Mouse (Mus musculus): ENCODE measurements at regions not wholly inside any gene's neighbourhood (a gene's known extent, or its start where the extent isn't known, plus 50 kb on each side); places are given as distances from the start of the nearest gene placed in this dataset.

- TF ChIP-seq GATA1 (IDR thresholded peaks at IDR 0.05; ENCODE audit: borderline replicate concordance, low read length): no peak
- no peak for TF ChIP-seq CTCF (IDR thresholded peaks at IDR 0.05; ENCODE audit: low read depth, low read length)
- TF ChIP-seq POLR2AphosphoS5 (IDR thresholded peaks at IDR 0.05; ENCODE audit: insufficient replicate concordance, low read depth, low read length): no peak
Measured at GRCm38 (mm10) chr1:95468772-95469171, 155.3 kb downstream of the Fam174a start.

Data from G1E (cell line).